Mouse (Mus musculus): ENCODE results near the gene Mief1.

GRCm38 (mm10) chr15:80217476-80217875, 16.3 kb upstream of the Mief1 start:
- TF ChIP-seq CTCF (IDR thresholded peaks at IDR 0.05) (no peak), EP300 (IDR thresholded peaks at IDR 0.05) (no peak)
